Mouse (Mus musculus): ENCODE data around the gene Ppp6r3. TPM values are rescaled to one million over a fixed set of nuclear protein-coding genes. Genes with fewer than 3 reads are reported as not detected.

Ppp6r3 gene
- 43.1 and 45.1 TPM in 2 replicates for polyA plus RNA-seq (2015; fragmentation: Nextera tagmentation; extraction: Ambion mirVana)

DNA sequence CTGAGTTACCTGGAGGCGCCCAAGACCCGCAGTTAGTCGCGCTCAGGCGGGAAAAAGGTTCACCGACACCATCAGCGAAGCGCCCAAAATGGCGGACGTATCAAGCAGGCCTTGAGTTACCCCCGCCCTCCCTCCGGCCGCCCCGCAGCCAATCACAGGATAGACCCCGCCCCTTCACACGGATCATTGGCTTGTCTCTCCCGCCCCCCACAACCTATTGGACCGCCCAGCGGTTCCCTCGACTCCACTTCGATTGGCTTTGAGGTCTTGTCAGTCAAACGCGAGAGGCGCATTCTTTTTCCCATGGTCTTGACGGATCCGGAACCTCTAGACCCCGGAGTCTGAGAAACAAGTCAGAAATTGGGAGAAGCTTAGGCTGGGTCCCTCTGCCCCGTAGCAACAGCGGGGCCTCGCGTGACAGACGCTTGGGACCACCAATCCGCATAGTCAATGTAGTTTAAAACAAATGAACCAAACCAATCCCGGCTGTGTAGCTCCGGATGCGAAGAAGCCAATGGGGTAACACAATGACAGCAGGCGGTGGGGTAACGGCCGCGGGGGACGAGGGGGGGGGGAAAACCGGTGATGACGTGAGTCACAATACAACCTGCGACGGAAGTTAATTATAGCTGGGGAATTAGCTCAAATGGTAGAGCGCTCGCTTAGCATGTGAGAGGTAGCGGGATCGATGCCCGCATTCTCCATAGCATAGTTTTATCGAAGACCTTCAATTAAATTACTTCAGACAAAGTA is at the start of gene Ppp6r3:
Gene Ppp6r3, minus strand, starts transcription at position 118 of the 753 bp plus-strand sequence.
- Histone ChIP-seq H3K27me3 (replicated peaks; ENCODE audit: control insufficient read depth, insufficient read depth, low read length) (no peaks in the 10 kb centered on the region), H3K4me2 (ENCODE audit: low read depth, low read length) (peak within 1 kb of the TSS; percentile 56), H3K4me1 (ENCODE audit: control insufficient read depth, insufficient read depth, low read length) (peaks cover 31% of the 10 kb centered on the region), H3K9ac (ENCODE audit: low read depth, low read length) (peak within 1 kb of the TSS; percentile 92), H3K4me3 (ENCODE audit: low read length) (peak within 1 kb of the TSS; percentile 70), H3K36me3 (ENCODE audit: control insufficient read depth, insufficient read depth, low read length) (no peaks in the 10 kb centered on the region), H3K9me3 (ENCODE audit: control insufficient read depth, low read length) (no peaks in the 10 kb centered on the region), H3K27ac (ENCODE audit: low read length) (peak within 1 kb of the TSS; percentile 97)
- ATAC-seq = peak; percentile 96
- WGBS = under 1% methylated on average over 47 of the region's 51 CpGs

DNA sequence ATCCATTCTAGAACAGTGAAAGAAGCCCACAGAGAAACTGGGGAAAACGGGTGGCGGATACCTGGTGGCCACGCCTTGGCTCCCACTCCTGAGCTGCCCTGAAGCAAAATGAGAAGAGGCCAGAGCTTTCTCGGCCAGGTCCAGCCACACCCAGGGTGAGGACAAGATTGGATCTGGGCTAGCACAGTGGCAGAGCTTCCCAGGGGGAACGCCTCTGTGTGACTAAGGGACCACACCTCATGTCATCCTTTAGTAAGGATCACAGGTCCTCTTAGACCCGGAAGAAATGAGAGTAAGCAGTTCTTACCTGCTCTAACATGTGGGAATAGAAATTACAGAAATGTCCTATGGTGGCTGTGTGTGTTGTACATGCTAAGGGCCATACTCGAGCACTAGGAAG is 49.6 kb upstream of the Ppp6r3 start:
- H3K9ac ChIP-seq (ENCODE audit: low read depth, low read length) = no peak overlapping the region
- no peaks in the 10 kb centered on the region for H3K27me3 ChIP-seq (replicated peaks; ENCODE audit: control insufficient read depth, insufficient read depth, low read length)
- peak; percentile 47 for ATAC-seq
- peaks cover 24% of the 10 kb centered on the region for H3K36me3 ChIP-seq (ENCODE audit: control insufficient read depth, insufficient read depth, low read length)
- no peak overlapping the region for H3K4me3 ChIP-seq (ENCODE audit: low read length)
- peaks cover 12% of the 10 kb centered on the region; the same call in 1 of the 2 replicates for H3K4me1 ChIP-seq (ENCODE audit: control insufficient read depth, insufficient read depth, low read length)
- H3K4me2 ChIP-seq (ENCODE audit: low read depth, low read length) = no peak overlapping the region
- no peaks in the 10 kb centered on the region for H3K9me3 ChIP-seq (ENCODE audit: control insufficient read depth, low read length)
- peak overlapping the region; percentile 52 for H3K27ac ChIP-seq (ENCODE audit: low read length)
- WGBS = 73% methylated on average over 7 of the region's 7 CpGs

DNA sequence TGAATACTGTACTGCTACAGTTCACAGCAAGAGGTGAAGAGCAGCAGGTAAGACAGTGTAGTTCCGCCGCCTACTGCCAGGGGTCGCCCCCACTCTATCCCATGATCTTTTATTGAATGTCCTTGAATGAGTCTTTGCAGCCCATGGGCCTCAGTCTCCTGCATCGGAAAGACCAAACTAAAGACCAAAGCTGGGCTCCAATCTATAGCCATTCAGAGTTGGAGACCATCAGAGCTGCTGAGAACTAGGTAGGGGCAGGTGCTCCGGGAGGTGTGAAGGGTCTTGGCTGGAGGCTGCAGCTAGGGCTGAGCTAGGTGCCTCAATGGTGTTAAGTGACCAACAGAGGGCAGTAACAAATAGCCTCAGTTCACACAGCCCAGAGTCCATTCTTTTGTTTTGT is 48.3 kb upstream of the Ppp6r3 start:
- peaks cover 36% of the 10 kb centered on the region for H3K36me3 ChIP-seq (ENCODE audit: control insufficient read depth, insufficient read depth, low read length)
- WGBS = 67% methylated on average over 5 of the region's 5 CpGs
- no peaks in the 10 kb centered on the region for H3K9me3 ChIP-seq (ENCODE audit: control insufficient read depth, low read length)
- H3K27me3 ChIP-seq (replicated peaks; ENCODE audit: control insufficient read depth, insufficient read depth, low read length) = no peaks in the 10 kb centered on the region
- no peak overlapping the region for H3K4me3 ChIP-seq (ENCODE audit: low read length)
- no peak overlapping the region for H3K27ac ChIP-seq (ENCODE audit: low read length)
- H3K4me1 ChIP-seq (ENCODE audit: control insufficient read depth, insufficient read depth, low read length) = peaks cover 8% of the 10 kb centered on the region; the same call in 1 of the 2 replicates
- no peak overlapping the region for H3K4me2 ChIP-seq (ENCODE audit: low read depth, low read length)
- no peak overlapping the region for H3K9ac ChIP-seq (ENCODE audit: low read depth, low read length)
- ATAC-seq = peak; percentile 67

DNA sequence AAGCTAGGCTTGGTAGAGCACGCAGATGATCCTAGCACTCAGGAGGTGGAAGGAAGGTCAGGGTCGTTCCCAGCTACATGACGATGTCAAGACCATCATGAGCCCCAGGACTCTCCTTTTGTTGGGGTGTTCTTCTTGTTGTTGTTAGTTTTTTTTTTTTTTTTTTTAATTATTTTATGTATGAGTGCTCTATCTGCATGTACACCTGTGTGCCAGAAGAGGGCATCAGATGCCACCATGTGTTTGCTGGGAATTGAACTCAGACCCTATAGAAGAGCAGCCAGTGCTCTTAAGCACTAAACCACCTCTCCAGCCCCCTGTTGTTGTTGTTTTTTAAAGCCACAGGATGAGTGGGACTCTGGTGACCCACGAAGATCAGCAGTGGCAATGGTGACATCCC is 47.7 kb upstream of the Ppp6r3 start:
- H3K36me3 ChIP-seq (ENCODE audit: control insufficient read depth, insufficient read depth, low read length) = peaks cover 36% of the 10 kb centered on the region

DNA sequence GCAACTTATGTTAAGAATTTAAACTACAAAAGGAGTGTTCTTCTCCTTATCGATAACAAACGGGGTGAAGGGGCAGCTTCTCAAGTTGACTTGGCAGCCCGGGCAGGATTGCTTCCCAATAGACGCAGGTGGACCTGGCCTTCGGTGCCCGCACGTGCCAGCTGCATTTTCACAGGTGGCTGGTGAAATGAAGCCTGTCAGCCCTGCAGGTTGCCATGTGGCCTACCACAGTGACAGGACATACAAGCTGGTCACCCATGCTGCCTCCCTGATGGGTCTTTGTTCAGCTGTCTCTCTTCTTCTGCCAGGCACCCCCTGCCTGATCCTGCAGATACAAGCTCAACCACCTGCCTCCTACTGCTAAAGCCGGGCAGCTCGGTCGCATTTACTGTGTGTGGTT is 45.3 kb upstream of the Ppp6r3 start:
- Histone ChIP-seq H3K27ac (ENCODE audit: low read length) (no peak overlapping the region), H3K4me1 (ENCODE audit: control insufficient read depth, insufficient read depth, low read length) (peaks cover 8% of the 10 kb centered on the region; the same call in 1 of the 2 replicates), H3K9me3 (ENCODE audit: control insufficient read depth, low read length) (no peaks in the 10 kb centered on the region), H3K4me2 (ENCODE audit: low read depth, low read length) (no peak overlapping the region), H3K27me3 (replicated peaks; ENCODE audit: control insufficient read depth, insufficient read depth, low read length) (no peaks in the 10 kb centered on the region), H3K9ac (ENCODE audit: low read depth, low read length) (no peak overlapping the region), H3K4me3 (ENCODE audit: low read length) (no peak overlapping the region), H3K36me3 (ENCODE audit: control insufficient read depth, insufficient read depth, low read length) (peaks cover 32% of the 10 kb centered on the region)
- WGBS = 97% methylated on average over 10 of the region's 10 CpGs
- no peak for ATAC-seq

More for the DNA sequence above, 47.7 kb upstream of the Ppp6r3 start:
- Histone ChIP-seq H3K27me3 (replicated peaks; ENCODE audit: control insufficient read depth, insufficient read depth, low read length) (no peaks in the 10 kb centered on the region), H3K4me2 (ENCODE audit: low read depth, low read length) (no peak overlapping the region), H3K9ac (ENCODE audit: low read depth, low read length) (no peak overlapping the region), H3K4me3 (ENCODE audit: low read length) (no peak overlapping the region), H3K9me3 (ENCODE audit: control insufficient read depth, low read length) (no peaks in the 10 kb centered on the region), H3K4me1 (ENCODE audit: control insufficient read depth, insufficient read depth, low read length) (peaks cover 8% of the 10 kb centered on the region; the same call in 1 of the 2 replicates), H3K27ac (ENCODE audit: low read length) (no peak overlapping the region)
- 95% methylated on average over 4 of the region's 4 CpGs for WGBS
- ATAC-seq = no peak

DNA sequence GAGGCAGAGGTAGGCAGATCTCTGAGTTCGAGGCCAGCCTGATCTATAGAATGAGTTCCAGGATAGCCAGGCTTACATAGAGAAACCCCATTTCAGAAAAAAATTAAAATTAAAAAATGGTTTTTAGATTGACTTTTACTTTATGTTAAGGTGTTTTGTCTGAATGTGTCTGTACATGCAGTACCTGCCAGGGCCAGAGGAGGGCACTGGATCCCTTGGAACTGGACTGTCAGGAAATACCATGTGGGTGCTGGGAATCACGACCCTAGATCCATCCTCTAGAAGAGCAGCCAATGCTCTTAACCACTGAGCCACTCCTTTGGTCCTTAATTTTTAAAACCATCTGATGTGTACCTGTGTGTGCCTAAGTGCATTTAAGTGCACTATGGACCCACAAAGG is 43.8 kb upstream of the Ppp6r3 start:
- 85% methylated on average over 2 of the region's 2 CpGs for WGBS
- ATAC-seq = no peak
- no peak overlapping the region for H3K9ac ChIP-seq (ENCODE audit: low read depth, low read length)
- no peaks in the 10 kb centered on the region for H3K9me3 ChIP-seq (ENCODE audit: control insufficient read depth, low read length)
- peaks cover 2% of the 10 kb centered on the region; the same call in 1 of the 2 replicates for H3K4me1 ChIP-seq (ENCODE audit: control insufficient read depth, insufficient read depth, low read length)
- no peaks in the 10 kb centered on the region for H3K27me3 ChIP-seq (replicated peaks; ENCODE audit: control insufficient read depth, insufficient read depth, low read length)
- H3K4me3 ChIP-seq (ENCODE audit: low read length) = no peak overlapping the region
- H3K27ac ChIP-seq (ENCODE audit: low read length) = no peak overlapping the region
- H3K4me2 ChIP-seq (ENCODE audit: low read depth, low read length) = no peak overlapping the region
- peaks cover 35% of the 10 kb centered on the region for H3K36me3 ChIP-seq (ENCODE audit: control insufficient read depth, insufficient read depth, low read length)

DNA sequence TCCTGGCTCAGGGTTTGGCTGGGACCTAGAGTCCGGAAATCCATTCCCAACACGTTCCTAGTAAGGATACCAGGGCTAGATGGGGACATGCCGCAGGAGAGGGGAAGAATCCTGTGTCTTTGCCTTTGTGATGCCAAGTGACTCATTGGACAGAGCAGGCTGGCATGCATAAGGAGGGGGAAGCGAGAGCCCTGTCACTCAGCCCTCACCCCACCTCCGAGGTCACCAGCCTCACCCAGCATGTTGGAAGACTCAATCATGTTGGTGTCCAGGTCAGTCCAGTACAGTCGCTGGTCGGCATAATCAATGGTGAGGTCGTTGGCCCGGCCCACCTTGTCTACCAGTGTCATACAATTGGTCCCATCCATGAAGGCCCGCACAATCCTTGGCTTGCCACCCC is 38.4 kb upstream of the Ppp6r3 start:
- Histone ChIP-seq H3K9me3 (ENCODE audit: control insufficient read depth, low read length) (no peaks in the 10 kb centered on the region), H3K27me3 (replicated peaks; ENCODE audit: control insufficient read depth, insufficient read depth, low read length) (no peaks in the 10 kb centered on the region), H3K27ac (ENCODE audit: low read length) (no peak overlapping the region), H3K9ac (ENCODE audit: low read depth, low read length) (no peak overlapping the region), H3K36me3 (ENCODE audit: control insufficient read depth, insufficient read depth, low read length) (peaks cover 26% of the 10 kb centered on the region), H3K4me1 (ENCODE audit: control insufficient read depth, insufficient read depth, low read length) (peaks cover 5% of the 10 kb centered on the region), H3K4me2 (ENCODE audit: low read depth, low read length) (no peak overlapping the region), H3K4me3 (ENCODE audit: low read length) (no peak overlapping the region)
- WGBS = 97% methylated on average over 10 of the region's 10 CpGs
- no peak for ATAC-seq

DNA sequence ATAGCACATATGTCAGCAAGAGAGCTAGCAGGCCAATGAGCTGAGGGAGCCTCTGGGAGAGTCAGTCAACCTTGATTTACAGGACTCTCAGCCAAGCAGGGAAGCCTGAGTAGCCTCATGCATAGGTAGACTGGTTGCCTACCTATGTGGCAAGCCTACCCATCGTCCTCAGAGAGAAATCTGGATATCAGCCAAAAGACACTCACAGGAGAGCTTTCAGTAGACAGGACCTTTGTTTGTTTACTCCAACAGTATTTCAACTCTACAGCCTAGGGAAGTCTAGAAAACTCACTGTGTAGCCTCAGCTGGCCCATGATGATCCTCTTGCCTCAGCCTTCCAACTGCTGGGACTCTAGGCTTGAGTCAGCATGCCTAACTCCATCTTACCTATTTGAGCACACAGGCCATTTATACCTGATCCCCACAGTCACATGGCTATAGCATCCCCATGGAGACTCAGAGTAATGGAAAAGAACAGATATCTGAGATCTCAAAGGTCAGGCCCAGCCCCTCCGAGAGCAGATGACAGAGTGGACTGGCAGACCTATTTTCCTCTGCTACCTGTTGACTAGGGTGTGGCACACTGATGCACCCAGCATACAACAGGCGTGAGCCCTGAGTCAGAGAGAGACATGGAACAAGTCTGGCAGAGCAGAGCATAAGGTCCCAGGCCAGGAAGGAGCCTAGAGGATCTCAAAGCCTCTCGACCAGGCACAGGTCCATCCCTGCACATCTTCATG is 37.2 kb upstream of the Ppp6r3 start:
- ATAC-seq = peak; percentile 75
- no peak overlapping the region for H3K9ac ChIP-seq (ENCODE audit: low read depth, low read length)
- 80% methylated on average over 4 of the region's 4 CpGs for WGBS
- no peak overlapping the region for H3K27ac ChIP-seq (ENCODE audit: low read length)
- H3K27me3 ChIP-seq (replicated peaks; ENCODE audit: control insufficient read depth, insufficient read depth, low read length) = no peaks in the 10 kb centered on the region
- peaks cover 5% of the 10 kb centered on the region for H3K4me1 ChIP-seq (ENCODE audit: control insufficient read depth, insufficient read depth, low read length)
- H3K4me2 ChIP-seq (ENCODE audit: low read depth, low read length) = no peak overlapping the region
- H3K36me3 ChIP-seq (ENCODE audit: control insufficient read depth, insufficient read depth, low read length) = peaks cover 26% of the 10 kb centered on the region
- no peaks in the 10 kb centered on the region for H3K9me3 ChIP-seq (ENCODE audit: control insufficient read depth, low read length)
- no peak overlapping the region for H3K4me3 ChIP-seq (ENCODE audit: low read length)

DNA sequence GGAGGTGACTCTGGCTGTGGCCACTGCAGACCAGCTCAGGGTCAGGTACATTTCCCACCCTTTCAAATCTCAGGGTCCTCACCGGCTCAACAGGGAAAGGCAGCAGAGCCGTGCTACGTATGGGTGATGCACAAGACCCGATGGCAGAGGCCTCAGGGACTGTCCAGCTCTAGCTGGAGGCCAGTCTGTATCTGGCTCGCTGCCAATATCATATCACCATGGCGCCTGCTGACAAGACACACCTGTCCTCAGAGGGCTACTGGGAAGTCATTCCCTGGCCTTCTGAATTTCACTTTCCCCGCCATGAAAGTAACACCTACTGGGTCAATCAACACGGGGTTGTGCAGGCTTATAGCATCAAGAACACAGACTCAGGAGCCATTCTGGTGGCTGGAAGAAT is 36.2 kb upstream of the Ppp6r3 start:
- peaks cover 26% of the 10 kb centered on the region for H3K36me3 ChIP-seq (ENCODE audit: control insufficient read depth, insufficient read depth, low read length)
- ATAC-seq = peak; percentile 47; the same call in 1 of the 2 replicates

More for the DNA sequence above, 36.2 kb upstream of the Ppp6r3 start:
- no peaks in the 10 kb centered on the region for H3K9me3 ChIP-seq (ENCODE audit: control insufficient read depth, low read length)
- H3K4me1 ChIP-seq (ENCODE audit: control insufficient read depth, insufficient read depth, low read length) = peaks cover 5% of the 10 kb centered on the region
- no peak overlapping the region for H3K9ac ChIP-seq (ENCODE audit: low read depth, low read length)
- 66% methylated on average over 8 of the region's 8 CpGs for WGBS
- no peak overlapping the region for H3K4me3 ChIP-seq (ENCODE audit: low read length)
- no peak overlapping the region for H3K27ac ChIP-seq (ENCODE audit: low read length)
- no peaks in the 10 kb centered on the region for H3K27me3 ChIP-seq (replicated peaks; ENCODE audit: control insufficient read depth, insufficient read depth, low read length)
- no peak overlapping the region for H3K4me2 ChIP-seq (ENCODE audit: low read depth, low read length)

Measured in intestine, embryonic 16.5 days (tissue).